Mouse (Mus musculus): ENCODE results near the gene Trim66. TPM values are rescaled to one million over a fixed set of nuclear protein-coding genes. Genes with fewer than 3 reads are reported as not detected.

Gene Trim66
- polyA plus RNA-seq, 1 experiment: 5.7 TPM

GRCm38 (mm10) chr7:109518838-109519696 lies 11.1 kb upstream of the Trim66 start, which contains the start of gene Rpl27a:
TSS of gene Rpl27a (plus strand) at chr7:109519147.
- Histone ChIP-seq H3K27ac (ENCODE audit: control insufficient read depth, insufficient read depth, low read depth, low read length, poor library complexity) (peak within 1 kb of the TSS; percentile 96), H3K4me3 (replicated peaks; ENCODE audit: control insufficient read depth, low read depth, low read length) (peak within 1 kb of the TSS; percentile 80), H3K4me1 (ENCODE audit: control insufficient read depth, insufficient read depth, low read length) (peaks cover 1% of the 10 kb centered on the region; the same call in 1 of the 2 replicates)
- TF ChIP-seq CTCF (IDR thresholded peaks at IDR 0.05; ENCODE audit: control insufficient read depth, insufficient read depth, low read length): no peak
- peak; percentile 87 for TF ChIP-seq POLR2A (IDR thresholded peaks at IDR 0.05; ENCODE audit: borderline replicate concordance, control insufficient read depth, low read depth, low read length)
- WGBS: under 1% methylated on average over 72 of the region's 72 CpGs

DNA sequence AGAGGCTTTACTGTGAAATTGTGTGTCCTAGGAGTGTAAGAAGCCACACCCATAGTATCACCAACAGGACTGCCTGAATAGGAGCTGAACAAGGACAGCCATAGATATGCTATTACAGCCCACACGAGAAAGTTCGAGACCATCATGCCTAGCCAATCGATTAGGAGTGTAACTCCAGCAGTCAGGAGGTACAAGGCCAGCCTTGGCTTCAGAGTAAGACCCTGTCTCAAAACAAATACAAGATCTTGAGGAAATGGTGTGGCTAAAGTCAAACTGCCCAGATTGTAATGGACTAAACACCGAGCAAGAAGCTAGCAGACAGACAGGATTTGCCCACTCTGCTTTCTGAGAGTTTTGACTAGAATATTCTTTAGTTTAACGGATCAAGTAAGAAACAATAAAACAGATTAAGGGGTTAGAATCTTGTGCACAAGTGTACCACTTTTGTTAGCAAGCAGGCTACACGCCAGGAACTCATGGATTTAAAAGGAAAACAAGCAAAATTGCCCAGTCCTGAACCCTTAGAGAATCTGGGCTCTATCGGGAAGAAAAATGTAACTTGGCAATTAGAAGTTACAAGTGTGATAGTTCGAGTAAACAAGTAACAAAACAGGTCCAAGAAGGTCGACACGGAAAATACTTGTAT lies 10.2 kb upstream of the Trim66 start:
- WGBS: 24% methylated on average over 10 of the region's 10 CpGs
- TF ChIP-seq POLR2A (IDR thresholded peaks at IDR 0.05; ENCODE audit: borderline replicate concordance, control insufficient read depth, low read depth, low read length) (no peak), CTCF (IDR thresholded peaks at IDR 0.05; ENCODE audit: control insufficient read depth, insufficient read depth, low read length) (no peak)
- H3K4me1 ChIP-seq (ENCODE audit: control insufficient read depth, insufficient read depth, low read length): peaks cover 1% of the 10 kb centered on the region; the same call in 1 of the 2 replicates
- peak overlapping the region; percentile 96; the same call in 1 of the 2 replicates for H3K27ac ChIP-seq (ENCODE audit: control insufficient read depth, insufficient read depth, low read depth, low read length, poor library complexity)
- peak overlapping the region; percentile 80 for H3K4me3 ChIP-seq (replicated peaks; ENCODE audit: control insufficient read depth, low read depth, low read length)

DNA sequence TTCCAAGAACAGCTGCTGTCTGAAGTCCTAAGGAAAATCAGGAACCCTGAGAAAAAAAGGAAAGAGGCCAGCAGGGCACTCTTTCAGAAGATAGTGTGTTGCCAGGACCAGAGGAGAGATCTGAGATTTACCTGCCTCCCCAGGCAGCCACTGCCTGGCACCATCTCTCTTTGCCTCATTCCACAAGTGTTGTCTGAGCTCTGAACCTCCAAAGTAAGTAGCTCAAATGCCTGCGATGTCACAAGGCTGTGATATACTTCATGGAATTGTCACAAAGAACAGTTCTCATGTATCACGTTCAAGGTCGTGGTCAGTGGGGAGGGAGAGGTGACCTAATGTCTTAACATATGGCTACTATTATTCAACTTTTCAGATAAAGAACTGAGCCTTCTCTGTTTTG lies 8.6 kb upstream of the Trim66 start:
- 47% methylated on average over 3 of the region's 3 CpGs for WGBS
- H3K4me3 ChIP-seq (replicated peaks; ENCODE audit: control insufficient read depth, low read depth, low read length): no peak overlapping the region
- peaks cover 1% of the 10 kb centered on the region; the same call in 1 of the 2 replicates for H3K4me1 ChIP-seq (ENCODE audit: control insufficient read depth, insufficient read depth, low read length)

GRCm38 (mm10) chr7:109511838-109512237 lies 3.9 kb upstream of the Trim66 start:
- H3K27ac ChIP-seq (ENCODE audit: control insufficient read depth, insufficient read depth, low read depth, low read length, poor library complexity): no peak overlapping the region
- TF ChIP-seq CTCF (IDR thresholded peaks at IDR 0.05; ENCODE audit: control insufficient read depth, insufficient read depth, low read length) (no peak), POLR2A (IDR thresholded peaks at IDR 0.05; ENCODE audit: borderline replicate concordance, control insufficient read depth, low read depth, low read length) (no peak)
- H3K4me3 ChIP-seq (replicated peaks; ENCODE audit: control insufficient read depth, low read depth, low read length): no peak overlapping the region
- 87% methylated on average over 3 of the region's 3 CpGs for WGBS
- H3K4me1 ChIP-seq (ENCODE audit: control insufficient read depth, insufficient read depth, low read length): no peaks in the 10 kb centered on the region; the same call in 1 of the 2 replicates

More for the DNA sequence above, 8.6 kb upstream of the Trim66 start:
- no peak overlapping the region for H3K27ac ChIP-seq (ENCODE audit: control insufficient read depth, insufficient read depth, low read depth, low read length, poor library complexity)
- TF ChIP-seq CTCF (IDR thresholded peaks at IDR 0.05; ENCODE audit: control insufficient read depth, insufficient read depth, low read length) (no peak), POLR2A (IDR thresholded peaks at IDR 0.05; ENCODE audit: borderline replicate concordance, control insufficient read depth, low read depth, low read length) (no peak)

GRCm38 (mm10) chr7:109510799-109511198 lies 2.9 kb upstream of the Trim66 start:
- Histone ChIP-seq H3K4me3 (replicated peaks; ENCODE audit: control insufficient read depth, low read depth, low read length) (no peak overlapping the region), H3K27ac (ENCODE audit: control insufficient read depth, insufficient read depth, low read depth, low read length, poor library complexity) (no peak overlapping the region), H3K4me1 (ENCODE audit: control insufficient read depth, insufficient read depth, low read length) (no peaks in the 10 kb centered on the region)
- 19% methylated on average over 2 of the region's 2 CpGs for WGBS
- no peak for TF ChIP-seq CTCF (IDR thresholded peaks at IDR 0.05; ENCODE audit: control insufficient read depth, insufficient read depth, low read length)
- no peak for TF ChIP-seq POLR2A (IDR thresholded peaks at IDR 0.05; ENCODE audit: borderline replicate concordance, control insufficient read depth, low read depth, low read length)

- Histone ChIP-seq H3K4me1 (ENCODE audit: control insufficient read depth, insufficient read depth, low read length) (no peaks in the 10 kb centered on the region), H3K27ac (ENCODE audit: control insufficient read depth, insufficient read depth, low read depth, low read length, poor library complexity) (no peak overlapping the region), H3K4me3 (replicated peaks; ENCODE audit: control insufficient read depth, low read depth, low read length) (no peak overlapping the region)
- WGBS: 83% methylated on average over 9 of the region's 9 CpGs
- TF ChIP-seq CTCF (IDR thresholded peaks at IDR 0.05; ENCODE audit: control insufficient read depth, insufficient read depth, low read length) (no peak), POLR2A (IDR thresholded peaks at IDR 0.05; ENCODE audit: borderline replicate concordance, control insufficient read depth, low read depth, low read length) (no peak)
Observed at GRCm38 (mm10) chr7:109507572-109507971, 362 bp downstream of the Trim66 start.

DNA sequence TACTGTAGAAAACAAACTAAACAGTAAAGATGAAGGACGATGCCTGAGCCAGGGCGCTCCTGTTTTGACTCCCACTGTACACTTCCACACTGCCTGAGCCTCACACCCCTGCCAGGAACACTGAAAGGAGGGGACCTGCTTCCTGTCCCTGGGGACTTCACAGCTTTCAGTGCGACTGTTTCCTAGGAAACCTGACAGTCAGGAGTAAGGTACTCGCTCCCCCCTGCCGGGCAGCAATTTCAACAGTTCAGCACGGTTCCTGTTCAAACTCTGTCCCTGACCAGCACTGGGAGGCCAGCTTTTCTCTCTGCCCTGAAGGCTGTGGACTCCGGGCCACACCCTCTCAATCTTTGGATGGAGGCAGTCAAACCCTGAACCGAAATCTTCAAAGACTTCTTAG lies 815 bp downstream of the Trim66 start:
- TF ChIP-seq CTCF (IDR thresholded peaks at IDR 0.05; ENCODE audit: control insufficient read depth, insufficient read depth, low read length) (no peak), POLR2A (IDR thresholded peaks at IDR 0.05; ENCODE audit: borderline replicate concordance, control insufficient read depth, low read depth, low read length) (no peak)
- H3K27ac ChIP-seq (ENCODE audit: control insufficient read depth, insufficient read depth, low read depth, low read length, poor library complexity): no peak overlapping the region
- H3K4me1 ChIP-seq (ENCODE audit: control insufficient read depth, insufficient read depth, low read length): no peaks in the 10 kb centered on the region
- 40% methylated on average over 8 of the region's 8 CpGs for WGBS
- no peak overlapping the region for H3K4me3 ChIP-seq (replicated peaks; ENCODE audit: control insufficient read depth, low read depth, low read length)

DNA sequence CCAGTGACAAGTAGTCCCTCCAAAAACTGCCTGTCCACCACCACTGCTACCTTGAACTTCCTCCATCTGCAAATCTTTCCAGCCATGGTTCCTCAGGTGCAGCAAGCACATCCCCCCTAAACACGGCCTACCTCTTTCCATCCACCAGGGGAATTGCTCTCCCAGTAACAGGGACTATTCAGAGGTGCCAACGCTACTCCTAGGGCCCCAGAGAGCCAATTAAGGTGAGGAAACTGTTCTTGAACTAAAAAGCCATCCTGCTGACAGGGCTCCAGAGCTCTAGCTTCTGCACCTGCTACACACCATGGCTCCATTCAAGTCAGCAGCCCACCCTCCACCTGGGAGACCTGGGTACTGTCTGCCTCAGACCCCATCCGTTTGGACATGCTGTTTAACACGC lies 10.4 kb downstream of the Trim66 start:
- H3K27ac ChIP-seq (ENCODE audit: control insufficient read depth, insufficient read depth, low read depth, low read length, poor library complexity): no peak overlapping the region
- WGBS: 78% methylated on average over 4 of the region's 4 CpGs
- H3K4me3 ChIP-seq (replicated peaks; ENCODE audit: control insufficient read depth, low read depth, low read length): no peak overlapping the region
- TF ChIP-seq POLR2A (IDR thresholded peaks at IDR 0.05; ENCODE audit: borderline replicate concordance, control insufficient read depth, low read depth, low read length): no peak
- no peak for TF ChIP-seq CTCF (IDR thresholded peaks at IDR 0.05; ENCODE audit: control insufficient read depth, insufficient read depth, low read length)
- H3K4me1 ChIP-seq (ENCODE audit: control insufficient read depth, insufficient read depth, low read length): no peaks in the 10 kb centered on the region

All from bone marrow, adult 2 months (tissue).